Mouse (Mus musculus) right cerebral cortex, postnatal 25 days (tissue): ENCODE results near the gene Srgap2.
"Not testable (repeated sequence)": the region's sequence is repeated elsewhere in the genome, so short reads cannot be mapped to it uniquely, and the experiment has no call there.

Source experiments
- DNase-seq: peaks from one replicate; pipeline ENCODE4 v3.0.0; 2022

The Srgap2 gene

DNA sequence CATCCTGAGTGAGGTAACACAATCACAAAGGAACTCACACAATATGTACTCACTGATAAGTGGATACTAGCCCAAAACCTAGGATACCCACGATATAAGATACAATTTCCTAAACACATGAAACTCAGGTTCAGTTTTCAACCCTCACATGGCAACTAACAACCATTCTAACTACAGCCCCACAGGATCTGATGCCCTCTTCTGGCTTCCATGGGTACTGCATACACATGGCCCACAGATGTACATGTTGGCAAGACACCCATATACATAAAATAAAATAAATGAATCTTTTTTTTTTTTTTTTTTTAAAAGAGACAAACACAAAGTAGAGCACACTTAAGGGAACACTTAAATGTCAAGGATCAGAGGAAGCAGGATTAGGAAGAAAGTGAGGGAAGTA is 198.1 kb downstream of the Srgap2 start:
- DNase-seq = not testable (repeated sequence)

GRCm38 (mm10) chr1:131327167-131327566 is 200.0 kb downstream of the Srgap2 start:
- no peak for DNase-seq

DNA sequence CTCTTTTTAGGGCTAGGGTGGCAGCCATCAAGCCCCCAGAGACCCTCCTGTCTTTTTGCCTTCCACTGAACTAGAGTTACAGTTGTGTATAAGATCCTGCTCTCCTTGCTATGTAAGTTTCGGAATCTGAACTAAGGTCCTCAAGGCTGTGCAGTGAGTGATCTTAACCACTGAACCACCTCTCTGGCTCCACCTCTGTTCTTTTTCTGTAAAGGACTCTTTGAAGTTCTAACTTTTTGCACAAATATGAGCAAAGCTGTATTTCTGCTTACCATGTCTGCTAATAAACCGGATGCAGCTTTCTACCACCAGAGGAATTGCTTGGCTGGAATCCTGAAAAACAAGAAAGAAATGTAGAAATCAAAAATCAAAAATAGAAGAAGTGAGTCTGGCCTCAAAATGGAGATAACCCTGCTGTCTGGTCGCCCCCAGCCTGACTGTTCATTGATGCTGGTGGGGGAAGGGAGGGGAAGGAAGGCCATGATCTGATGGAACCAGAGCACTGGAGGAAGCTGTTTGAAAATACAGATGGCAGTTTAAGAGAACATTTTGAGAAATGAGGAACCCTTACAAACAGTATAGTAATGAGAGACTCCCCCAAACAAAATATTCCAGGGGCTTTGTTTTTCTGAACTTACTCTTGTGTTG is 202.2 kb downstream of the Srgap2 start:
- no peak for DNase-seq

- no peak for DNase-seq
Measured at GRCm38 (mm10) chr1:131319598-131320330, 207.4 kb downstream of the Srgap2 start.

DNA sequence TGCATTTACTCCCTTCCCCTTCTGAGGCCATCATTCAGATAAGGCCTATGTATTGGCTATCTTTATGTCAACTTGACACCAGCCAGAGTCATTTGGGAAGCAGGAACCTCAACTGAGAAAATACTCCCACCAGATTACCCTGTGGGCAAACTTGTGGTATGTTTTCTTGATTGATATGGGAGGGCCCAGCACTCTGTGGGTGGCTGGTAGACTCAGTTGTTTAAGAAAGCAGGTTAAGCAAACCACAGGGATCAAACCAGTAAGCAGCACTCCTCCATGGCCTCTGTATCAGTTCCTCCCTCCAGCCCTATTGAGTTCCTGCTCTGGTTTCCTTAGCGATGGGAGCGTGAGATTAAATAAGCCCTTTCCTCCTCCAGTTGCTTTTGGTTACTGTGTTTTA is 208.8 kb downstream of the Srgap2 start:
- DNase-seq = no peak

DNA sequence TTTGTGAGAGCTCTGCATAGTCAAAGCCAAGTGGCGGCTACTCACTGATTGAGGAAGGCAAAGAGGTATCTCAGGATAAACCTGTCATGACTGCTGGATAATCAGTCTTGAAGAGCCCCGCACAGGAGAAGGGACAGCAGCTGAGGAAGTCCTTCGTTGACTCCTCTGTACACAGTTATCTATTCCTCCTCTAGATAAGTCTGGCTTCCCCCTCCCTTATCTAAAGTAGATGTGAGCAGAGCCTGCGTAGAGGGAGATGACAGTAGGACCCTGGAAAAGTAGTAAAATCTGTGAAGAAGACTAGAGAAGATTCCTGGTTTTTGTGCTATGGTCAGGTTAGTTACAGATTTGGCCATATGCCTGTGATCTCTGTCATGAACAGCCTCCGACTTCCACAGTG is 209.5 kb downstream of the Srgap2 start:
- DNase-seq = no peak

DNA sequence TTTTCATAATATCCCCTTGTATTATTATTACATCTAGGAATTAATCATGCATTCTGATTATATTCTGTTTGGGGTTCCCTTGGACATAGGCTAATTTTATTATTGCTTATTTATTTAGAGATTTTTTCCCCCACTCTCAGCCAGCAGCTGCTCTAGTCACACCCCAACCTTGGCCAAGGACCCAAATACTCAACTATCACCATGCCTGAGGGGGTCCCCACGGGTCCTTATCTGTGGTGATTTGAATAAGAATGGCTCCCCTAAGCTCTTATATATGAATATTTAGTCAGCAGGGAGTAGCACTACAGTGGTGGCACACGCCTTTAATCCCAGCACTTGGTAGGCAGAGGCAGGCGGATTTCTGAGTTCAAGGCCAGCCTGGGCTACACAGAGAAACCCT is 215.9 kb downstream of the Srgap2 start:
- DNase-seq = no peak

DNA sequence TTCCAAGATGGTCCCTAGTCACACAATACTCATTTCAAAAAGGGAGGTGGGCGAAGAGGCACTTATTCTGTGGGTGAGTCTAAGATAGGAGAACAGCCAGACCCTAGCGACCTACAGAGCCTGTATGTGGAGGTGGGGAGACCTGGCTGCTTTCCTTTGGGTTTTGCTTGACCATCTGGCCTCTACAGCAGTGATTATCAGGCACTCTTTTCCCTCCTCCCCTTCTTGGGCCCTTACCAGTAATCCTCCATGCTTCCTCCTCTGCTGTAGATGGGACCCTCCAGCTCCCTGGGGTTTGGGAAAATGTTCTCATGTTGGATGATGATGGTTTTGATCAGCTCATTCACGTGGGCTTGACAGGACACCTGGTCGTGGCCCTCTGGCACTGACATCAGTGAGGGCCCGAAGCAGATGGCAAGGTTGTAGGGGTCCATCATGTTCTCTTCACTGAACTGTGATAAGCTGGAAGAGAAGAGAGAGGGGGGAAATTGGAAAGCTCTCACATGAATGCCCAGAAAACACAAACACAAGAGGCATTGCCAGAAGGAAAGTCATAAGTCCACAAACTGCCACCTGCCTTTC is 216.8 kb downstream of the Srgap2 start:
- no peak for DNase-seq

- no peak for DNase-seq
Measured at GRCm38 (mm10) chr1:131300750-131301149, 226.4 kb downstream of the Srgap2 start.

DNA sequence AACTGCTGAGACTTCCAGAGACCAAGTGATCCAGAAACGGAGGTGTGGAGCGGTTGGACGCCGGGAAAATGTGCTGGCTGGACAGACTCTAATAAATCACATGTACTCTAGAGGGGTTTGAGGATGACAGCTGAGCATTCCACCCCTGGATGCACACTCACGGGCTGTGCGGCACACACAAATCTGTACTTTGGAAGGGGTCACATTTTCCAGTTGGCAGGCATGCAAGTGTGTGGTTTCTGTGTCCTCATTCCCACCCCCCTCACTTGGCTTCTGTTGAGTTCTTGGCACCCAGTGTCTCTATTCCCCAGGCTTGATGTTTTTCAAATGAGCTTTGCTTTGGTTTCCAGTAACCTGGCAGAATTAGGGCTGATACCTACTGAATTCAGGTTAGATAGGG is 227.4 kb downstream of the Srgap2 start:
- no peak for DNase-seq

GRCm38 (mm10) chr1:131299240-131299639 is 227.9 kb downstream of the Srgap2 start:
- no peak for DNase-seq

DNA sequence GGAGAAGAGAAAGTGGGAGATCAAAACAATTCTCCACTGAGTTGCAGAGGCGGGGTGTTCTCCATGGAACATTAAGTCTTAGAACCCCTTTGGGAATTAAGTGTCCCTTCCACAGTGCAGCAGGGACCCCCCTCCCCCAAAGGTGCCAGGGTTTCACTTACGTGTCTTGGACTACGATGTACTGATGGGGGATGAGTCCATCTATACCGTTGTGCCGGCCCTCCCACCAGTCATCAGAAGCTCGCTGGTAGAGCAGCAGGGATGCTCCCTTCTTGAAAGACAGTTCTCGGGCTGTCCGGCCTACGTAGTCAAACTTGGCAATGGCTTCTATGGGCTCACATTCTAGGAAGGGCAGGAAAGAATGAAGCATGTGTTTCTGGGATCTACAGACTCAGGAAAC is 229.0 kb downstream of the Srgap2 start:
- DNase-seq = no peak

GRCm38 (mm10) chr1:131296726-131297125 is 230.4 kb downstream of the Srgap2 start:
- DNase-seq = no peak

DNA sequence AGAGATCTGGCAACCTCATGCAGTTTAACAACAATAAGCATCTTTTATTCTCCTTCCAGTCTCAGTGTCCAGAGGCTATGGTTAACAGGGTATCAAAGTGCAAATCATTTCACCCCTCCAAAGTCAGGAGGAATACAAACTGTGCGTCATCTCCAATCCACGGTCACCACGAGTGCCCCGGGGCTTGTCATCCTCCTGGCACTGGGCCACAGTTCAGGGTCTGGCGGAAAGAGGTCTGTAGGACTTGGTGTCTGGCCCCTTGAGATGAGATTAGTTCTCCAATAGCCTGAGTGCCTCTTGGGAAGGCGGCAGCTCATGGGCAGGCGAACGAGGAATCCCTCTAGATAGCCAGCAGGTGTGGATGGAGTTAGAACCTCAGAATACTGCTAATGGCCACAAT is 232.0 kb downstream of the Srgap2 start:
- DNase-seq = no peak

- DNase-seq = peak; percentile 45
Measured at GRCm38 (mm10) chr1:131293922-131294250, 233.3 kb downstream of the Srgap2 start.

DNA sequence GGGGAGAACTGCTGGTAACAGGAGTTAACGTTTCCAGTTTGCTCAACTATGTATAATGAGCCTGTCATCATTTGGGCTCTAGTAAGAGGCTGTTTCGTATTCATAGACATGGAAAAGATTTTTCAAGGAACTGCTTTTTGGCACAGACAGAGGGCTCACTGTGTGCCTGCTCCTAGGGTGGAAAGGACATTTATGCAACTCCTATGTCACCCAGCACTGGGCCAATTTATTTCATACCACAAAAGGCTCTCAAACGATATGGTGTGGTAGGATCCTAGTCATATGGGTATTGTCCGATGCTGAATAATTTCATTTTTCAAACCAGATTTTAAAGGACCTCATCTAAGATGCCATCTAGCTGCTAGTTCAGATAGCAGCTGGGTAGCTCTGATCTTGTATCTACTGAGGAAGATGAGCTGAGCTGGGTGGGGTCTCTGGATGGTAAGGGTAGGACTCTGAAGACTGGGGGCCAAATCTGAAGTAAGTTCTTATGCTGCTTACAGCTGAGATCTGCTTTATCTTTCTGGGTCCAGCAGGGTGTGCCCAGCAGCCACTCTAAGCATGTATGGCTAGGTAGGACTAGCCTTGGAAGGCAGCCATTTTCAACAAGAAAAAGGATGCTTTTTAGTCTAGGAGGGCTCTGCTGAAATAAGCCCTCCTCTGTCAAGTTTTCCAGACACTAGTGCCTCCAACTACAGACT is 233.8 kb downstream of the Srgap2 start:
- DNase-seq = no peak

DNA sequence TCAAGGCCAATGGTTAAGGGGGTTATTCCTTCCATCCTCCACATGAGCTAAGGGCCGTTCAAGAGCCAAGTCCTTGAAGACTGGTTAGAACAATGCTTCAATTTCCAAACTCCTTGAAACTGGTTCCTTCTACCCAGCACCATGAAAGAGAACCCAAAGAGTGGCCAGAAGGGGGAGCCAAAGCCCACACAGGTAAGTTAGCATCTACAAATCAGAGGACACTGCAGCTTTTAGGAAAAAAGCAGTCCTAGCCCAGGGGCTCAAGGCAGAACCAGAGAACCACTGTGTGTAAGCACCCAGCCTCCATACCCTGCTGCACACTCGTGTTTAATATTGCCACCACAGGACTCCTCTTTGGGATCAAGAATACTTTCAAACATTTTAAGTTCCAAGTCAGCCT is 236.5 kb downstream of the Srgap2 start:
- peak; percentile 31 for DNase-seq

- no peak for DNase-seq
Measured at GRCm38 (mm10) chr1:131288938-131289337, 238.2 kb downstream of the Srgap2 start.

- no peak for DNase-seq
Measured at GRCm38 (mm10) chr1:131287267-131287666, 239.9 kb downstream of the Srgap2 start.

GRCm38 (mm10) chr1:131286803-131287202 is 240.3 kb downstream of the Srgap2 start:
- no peak for DNase-seq

DNA sequence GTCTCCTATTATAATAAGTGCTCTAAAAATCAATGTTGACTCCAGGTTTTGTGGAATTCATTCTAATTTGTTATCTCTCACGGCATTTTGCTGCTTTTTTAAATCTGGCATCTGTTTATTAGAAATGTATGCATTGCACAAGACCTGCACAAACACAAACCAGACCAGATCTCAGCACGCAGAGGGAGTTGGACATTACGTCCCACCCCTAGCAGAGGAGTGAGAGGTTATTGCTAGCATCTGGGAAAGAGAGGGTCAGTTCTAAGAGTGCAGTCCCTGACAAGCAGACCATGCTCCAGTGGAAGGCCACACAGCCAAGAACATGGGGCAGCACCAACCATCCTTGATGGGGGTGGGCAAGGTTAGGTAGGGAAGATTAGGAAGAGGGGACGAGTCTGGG is 242.5 kb downstream of the Srgap2 start:
- DNase-seq = no peak

DNA sequence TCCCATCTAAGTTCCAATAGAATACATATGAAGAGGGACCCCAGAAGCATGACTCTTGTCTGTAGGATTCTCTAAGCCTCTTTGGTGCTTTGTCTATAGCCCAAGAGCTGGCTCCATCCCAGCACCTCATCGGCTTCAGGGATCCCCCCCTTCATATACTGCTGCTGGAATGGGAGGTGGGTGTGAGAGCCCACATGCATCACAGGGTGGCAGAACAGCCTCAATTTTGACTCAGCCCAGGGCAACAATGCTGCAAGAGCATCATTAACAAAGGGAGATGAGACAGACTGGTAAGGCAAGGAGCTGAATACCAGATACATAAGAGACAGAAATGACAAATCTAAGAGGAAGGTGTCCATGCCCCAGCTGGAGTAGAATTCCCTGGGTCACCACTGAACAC is 243.0 kb downstream of the Srgap2 start:
- no peak for DNase-seq

DNA sequence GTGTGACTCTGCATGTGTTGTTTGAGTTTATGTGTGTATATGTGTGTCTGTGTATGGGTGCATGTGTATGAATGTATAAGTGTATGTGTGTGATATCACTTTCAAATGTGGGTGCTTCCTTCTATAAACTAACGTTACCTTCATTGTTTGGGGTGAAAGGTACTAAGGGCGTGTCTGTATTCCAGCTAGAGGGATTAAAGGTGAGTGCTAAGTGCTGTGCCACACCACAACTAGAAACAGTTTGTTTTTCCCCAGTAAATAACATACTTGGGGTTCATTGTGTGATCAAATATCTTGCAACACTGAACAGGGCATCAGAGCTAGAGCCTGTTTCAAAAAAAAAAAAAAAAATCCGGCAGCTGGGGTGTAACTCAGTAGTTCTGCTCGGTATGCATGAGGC is 245.4 kb downstream of the Srgap2 start:
- no peak for DNase-seq

GRCm38 (mm10) chr1:131280280-131280679 is 246.9 kb downstream of the Srgap2 start:
- no peak for DNase-seq
